Mouse (Mus musculus): ENCODE measurements around the gene Atad1. TPM values are rescaled to one million over a fixed set of nuclear protein-coding genes. Genes with fewer than 3 reads are reported as not detected.
A peak's percentile ranks its signal among the peaks of the same experiment; 100 is the strongest.

The Atad1 gene
- polyA plus RNA-seq, 1 experiment = 107 TPM

DNA sequence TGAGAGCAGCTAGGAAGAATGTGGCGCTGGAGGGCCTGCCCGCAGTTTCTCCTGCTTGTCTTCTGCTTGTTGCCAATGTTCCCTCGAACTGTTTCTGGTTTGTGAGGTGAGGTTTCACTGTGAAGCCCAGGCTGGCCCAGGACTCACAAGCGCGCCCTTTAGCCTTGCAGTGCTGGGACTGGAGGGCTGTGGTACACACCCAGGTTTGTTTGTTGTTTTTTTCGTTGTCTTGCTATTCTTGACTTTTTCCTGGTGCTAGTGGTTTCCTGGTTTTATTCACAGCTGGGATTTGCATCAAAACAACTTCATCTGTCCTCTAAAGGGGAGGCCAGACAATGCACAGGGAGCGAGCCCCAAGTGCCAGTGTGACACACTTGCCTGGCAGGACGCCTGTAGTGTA, 104.7 kb downstream of the Atad1 start:
- Histone ChIP-seq H3K9me3 (replicated peaks; ENCODE audit: control insufficient read depth, insufficient read depth, low read length, poor library complexity, severe bottlenecking) (no peaks in the 10 kb centered on the region), H3K9ac (ENCODE audit: low read depth, poor library complexity, severe bottlenecking) (no peak overlapping the region), H3K4me3 (ENCODE audit: low read depth, low read length) (no peak overlapping the region), H3K4me1 (ENCODE audit: control insufficient read depth, insufficient read depth, low read length) (no peaks in the 10 kb centered on the region), H3K27ac (ENCODE audit: insufficient read depth, low read length) (no peak overlapping the region), H3K36me3 (ENCODE audit: control insufficient read depth, insufficient read depth, low read length, poor library complexity, severe bottlenecking) (no peaks in the 10 kb centered on the region), H3K27me3 (ENCODE audit: control insufficient read depth, insufficient read depth, low read length, poor library complexity, severe bottlenecking) (no peaks in the 10 kb centered on the region)
- TF ChIP-seq EP300 (IDR thresholded peaks at IDR 0.05; ENCODE audit: insufficient read depth, low read depth, low read length) (0 out of 2 replicates have a peak, but pooled peaks have one; percentile 47), CTCF (IDR thresholded peaks at IDR 0.05; ENCODE audit: low read depth, low read length) (no peak)

DNA sequence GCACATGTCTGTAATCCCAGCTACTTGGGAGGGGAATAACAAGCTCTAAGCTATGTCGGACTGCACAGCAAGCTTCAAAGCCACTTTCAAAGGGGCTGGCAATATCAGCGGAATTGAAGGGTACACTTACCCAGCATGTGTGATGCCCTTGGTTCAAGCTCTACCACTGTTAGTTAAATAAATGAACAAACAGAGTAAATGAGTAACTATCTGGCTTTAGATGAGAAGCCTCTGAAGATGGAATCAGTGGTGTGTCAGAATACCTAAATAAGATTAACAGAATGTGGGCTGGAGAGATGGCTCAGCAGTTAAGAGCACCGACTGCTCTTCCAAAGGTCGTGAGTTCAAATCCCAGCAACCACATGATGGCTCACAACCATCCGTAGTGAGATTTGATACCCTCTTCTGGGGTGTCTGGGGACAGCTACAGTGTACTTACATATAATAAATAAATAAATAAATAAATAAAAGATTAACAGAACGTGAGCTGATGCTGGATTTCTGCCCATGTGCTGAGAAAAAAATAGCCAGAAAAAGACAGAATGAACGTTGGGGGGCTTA, 110.9 kb downstream of the Atad1 start:
- Histone ChIP-seq H3K36me3 (ENCODE audit: control insufficient read depth, insufficient read depth, low read length, poor library complexity, severe bottlenecking) (no peaks in the 10 kb centered on the region), H3K4me1 (ENCODE audit: control insufficient read depth, insufficient read depth, low read length) (no peaks in the 10 kb centered on the region), H3K4me3 (ENCODE audit: low read depth, low read length) (no peak overlapping the region), H3K27me3 (ENCODE audit: control insufficient read depth, insufficient read depth, low read length, poor library complexity, severe bottlenecking) (no peaks in the 10 kb centered on the region), H3K9ac (ENCODE audit: low read depth, poor library complexity, severe bottlenecking) (no peak overlapping the region), H3K27ac (ENCODE audit: insufficient read depth, low read length) (no peak overlapping the region), H3K9me3 (replicated peaks; ENCODE audit: control insufficient read depth, insufficient read depth, low read length, poor library complexity, severe bottlenecking) (no peaks in the 10 kb centered on the region)
- TF ChIP-seq EP300 (IDR thresholded peaks at IDR 0.05; ENCODE audit: insufficient read depth, low read depth, low read length) (no peak), CTCF (IDR thresholded peaks at IDR 0.05; ENCODE audit: low read depth, low read length) (no peak), POLR2A (IDR thresholded peaks at IDR 0.05; ENCODE audit: insufficient read depth, low read length) (no peak)

GRCm38 (mm10) chr19:32627631-32628030, 112.0 kb downstream of the Atad1 start:
- no peak overlapping the region for H3K9ac ChIP-seq (ENCODE audit: low read depth, poor library complexity, severe bottlenecking)
- H3K4me3 ChIP-seq (ENCODE audit: low read depth, low read length) = no peak overlapping the region
- no peaks in the 10 kb centered on the region for H3K36me3 ChIP-seq (ENCODE audit: control insufficient read depth, insufficient read depth, low read length, poor library complexity, severe bottlenecking)
- no peaks in the 10 kb centered on the region for H3K27me3 ChIP-seq (ENCODE audit: control insufficient read depth, insufficient read depth, low read length, poor library complexity, severe bottlenecking)
- H3K4me1 ChIP-seq (ENCODE audit: control insufficient read depth, insufficient read depth, low read length) = no peaks in the 10 kb centered on the region
- no peak overlapping the region for H3K27ac ChIP-seq (ENCODE audit: insufficient read depth, low read length)
- TF ChIP-seq CTCF (IDR thresholded peaks at IDR 0.05; ENCODE audit: low read depth, low read length) (no peak), EP300 (IDR thresholded peaks at IDR 0.05; ENCODE audit: insufficient read depth, low read depth, low read length) (no peak), POLR2A (IDR thresholded peaks at IDR 0.05; ENCODE audit: insufficient read depth, low read length) (no peak)
- H3K9me3 ChIP-seq (replicated peaks; ENCODE audit: control insufficient read depth, insufficient read depth, low read length, poor library complexity, severe bottlenecking) = no peaks in the 10 kb centered on the region

GRCm38 (mm10) chr19:32626768-32627331, 112.7 kb downstream of the Atad1 start:
- no peaks in the 10 kb centered on the region for H3K27me3 ChIP-seq (ENCODE audit: control insufficient read depth, insufficient read depth, low read length, poor library complexity, severe bottlenecking)
- H3K9ac ChIP-seq (ENCODE audit: low read depth, poor library complexity, severe bottlenecking) = no peak overlapping the region
- H3K36me3 ChIP-seq (ENCODE audit: control insufficient read depth, insufficient read depth, low read length, poor library complexity, severe bottlenecking) = no peaks in the 10 kb centered on the region
- no peak overlapping the region for H3K27ac ChIP-seq (ENCODE audit: insufficient read depth, low read length)
- no peak overlapping the region for H3K4me3 ChIP-seq (ENCODE audit: low read depth, low read length)
- H3K9me3 ChIP-seq (replicated peaks; ENCODE audit: control insufficient read depth, insufficient read depth, low read length, poor library complexity, severe bottlenecking) = no peaks in the 10 kb centered on the region
- no peak for TF ChIP-seq EP300 (IDR thresholded peaks at IDR 0.05; ENCODE audit: insufficient read depth, low read depth, low read length)
- TF ChIP-seq POLR2A (IDR thresholded peaks at IDR 0.05; ENCODE audit: insufficient read depth, low read length) = no peak
- TF ChIP-seq CTCF (IDR thresholded peaks at IDR 0.05; ENCODE audit: low read depth, low read length) = no peak
- H3K4me1 ChIP-seq (ENCODE audit: control insufficient read depth, insufficient read depth, low read length) = no peaks in the 10 kb centered on the region

DNA sequence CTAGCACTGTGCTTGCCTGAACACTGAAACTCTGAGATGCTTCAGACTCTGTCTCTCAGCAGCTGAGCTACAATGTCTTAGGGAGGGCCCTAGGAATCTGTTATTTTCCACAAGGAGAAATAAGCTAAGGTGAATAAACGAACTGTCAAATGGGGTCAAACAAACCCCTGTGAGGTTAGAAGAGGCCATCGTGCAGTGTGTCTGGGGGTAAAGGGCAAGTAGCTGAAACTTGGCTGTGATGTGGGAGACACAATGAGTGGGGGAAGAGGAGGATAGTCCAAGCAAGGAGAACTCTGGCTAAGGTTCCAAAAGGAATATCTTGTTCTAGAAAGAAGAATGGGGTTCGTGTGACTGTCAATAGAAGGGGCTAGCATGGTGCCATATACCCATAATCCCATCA, 117.4 kb downstream of the Atad1 start:
- Histone ChIP-seq H3K9me3 (replicated peaks; ENCODE audit: control insufficient read depth, insufficient read depth, low read length, poor library complexity, severe bottlenecking) (no peaks in the 10 kb centered on the region), H3K27ac (ENCODE audit: insufficient read depth, low read length) (no peak overlapping the region), H3K9ac (ENCODE audit: low read depth, poor library complexity, severe bottlenecking) (no peak overlapping the region), H3K36me3 (ENCODE audit: control insufficient read depth, insufficient read depth, low read length, poor library complexity, severe bottlenecking) (no peaks in the 10 kb centered on the region), H3K4me3 (ENCODE audit: low read depth, low read length) (no peak overlapping the region), H3K4me1 (ENCODE audit: control insufficient read depth, insufficient read depth, low read length) (no peaks in the 10 kb centered on the region), H3K27me3 (ENCODE audit: control insufficient read depth, insufficient read depth, low read length, poor library complexity, severe bottlenecking) (no peaks in the 10 kb centered on the region)
- no peak for TF ChIP-seq EP300 (IDR thresholded peaks at IDR 0.05; ENCODE audit: insufficient read depth, low read depth, low read length)
- TF ChIP-seq CTCF (IDR thresholded peaks at IDR 0.05; ENCODE audit: low read depth, low read length) = no peak
- no peak for TF ChIP-seq POLR2A (IDR thresholded peaks at IDR 0.05; ENCODE audit: insufficient read depth, low read length)

Other genes with a start within 250 kb of the Atad1 start
- gene Papss2, start 144.0 kb downstream of the Atad1 start, polyA plus RNA-seq (2011; ENCODE audit: insufficient read depth, insufficient read length, low read depth, missing spikeins) = 4.1 and 4.2 TPM in 2 replicates
- 58.8 and 64.1 TPM in 2 replicates for gene Pten, start 17.7 kb upstream of the Atad1 start, polyA plus RNA-seq (2011; ENCODE audit: insufficient read depth, insufficient read length, low read depth, missing spikeins)